Mouse (Mus musculus) lung, embryonic 14.5 days (tissue): ENCODE data around the gene Mcu. TPM values are rescaled to one million over a fixed set of nuclear protein-coding genes. Genes with fewer than 3 reads are reported as not detected.

Experiments
- ATAC-seq: fragments of 200-750 bp; cut with Nextera tagmentation; 2 replicates; pipeline ENCODE4 v1.8.0; 2017; ENCODE audit warnings: mild to moderate bottlenecking, moderate TSS enrichment, moderate library complexity; ENCODE audit not compliant: insufficient read depth
- DNase-seq: peaks from one replicate; pipeline ENCODE4 v3.0.0-alpha.2; 2015
- H3K27ac ChIP-seq: fragments of 300-500 bp; sonication (generic); 2 replicates; pipeline ENCODE4 v1.5.1; 2014; ENCODE audit warnings: low read depth, mild to moderate bottlenecking, moderate library complexity
- H3K27me3 ChIP-seq: fragments of 300-500 bp; sonication (generic); 2 replicates; pipeline ENCODE4 v1.6.1; 2014; ENCODE audit warnings: low read length, control low read depth; ENCODE audit not compliant: insufficient read depth
- H3K36me3 ChIP-seq: fragments of 300-500 bp; sonication (generic); 2 replicates; pipeline ENCODE4 v1.6.1; 2014; ENCODE audit warnings: control low read depth; ENCODE audit not compliant: insufficient read depth
- H3K4me1 ChIP-seq: fragments of 300-500 bp; sonication (generic); 2 replicates; pipeline ENCODE4 v1.6.1; 2014; ENCODE audit warnings: antibody characterized with exemption, control low read depth; ENCODE audit not compliant: insufficient read depth
- H3K4me2 ChIP-seq: fragments of 300-500 bp; sonication (generic); 2 replicates; pipeline ENCODE4 v1.6.1; 2014; ENCODE audit warnings: mild to moderate bottlenecking
- H3K4me3 ChIP-seq: fragments of 300-500 bp; sonication (generic); 2 replicates; pipeline ENCODE4 v1.5.1; 2014; ENCODE audit warnings: low read depth, low read length
- H3K9ac ChIP-seq: fragments of 300-500 bp; sonication (generic); 2 replicates; pipeline ENCODE4 v1.6.1; 2014
- H3K9me3 ChIP-seq: fragments of 300-500 bp; sonication (generic); 2 replicates; pipeline ENCODE4 v1.6.1; 2016; ENCODE audit warnings: low read depth, low read length, control low read depth
- CTCF ChIP-seq: IDR thresholded peaks from 2 replicates; pipeline ENCODE4 v1.5.1; 2016; ENCODE audit warnings: antibody characterized with exemption, low read depth
- WGBS: fragments of 180-500 bp; shearing (Covaris S2); extraction: QIAGEN DNeasy Blood & Tissue Kit; methylation state at CpG from one replicate; pipeline ENCODE4 v1.1.7; 2014; 5-methylcytosine and 5-hydroxymethylcytosine counted together
- polyA plus RNA-seq: library from polyadenylated mRNA; unstranded; fragments of >200 nt; fragmentation: Nextera tagmentation; extraction: Ambion mirVana; gene quantifications from 2 replicates; pipeline ENCODE4 v1.2.1, GENCODE M21; 2014

The Mcu gene
- polyA plus RNA-seq, 1 experiment from 2014 or later, result 32.4 TPM

DNA sequence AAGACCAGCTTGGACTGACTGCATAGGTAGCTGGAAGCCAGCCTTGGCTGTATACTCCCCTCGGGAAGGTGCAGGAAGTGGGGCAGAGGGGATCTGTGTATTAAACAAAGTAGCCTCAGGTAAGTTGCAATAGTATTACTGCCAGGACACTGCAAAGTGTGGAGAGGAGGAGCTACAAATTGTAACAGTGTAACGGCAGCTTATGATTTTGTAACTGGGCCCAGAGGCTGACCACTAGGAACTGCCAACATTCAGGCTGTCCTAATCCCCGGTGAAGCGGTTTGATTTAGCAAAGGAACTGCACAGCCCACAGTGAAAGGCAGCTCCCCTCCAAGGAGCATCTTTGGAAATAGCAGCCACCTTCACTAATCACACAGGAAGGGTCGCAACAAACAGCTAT lies 3.2 kb downstream of the Mcu start:
- no peak for TF ChIP-seq CTCF
- Histone ChIP-seq H3K27me3 (no peaks in the 10 kb centered on the region), H3K9me3 (no peaks in the 10 kb centered on the region), H3K4me1 (peaks cover 10% of the 10 kb centered on the region; the same call in 1 of the 2 replicates), H3K36me3 (no peaks in the 10 kb centered on the region), H3K4me2 (no peak overlapping the region), H3K4me3 (no peak overlapping the region), H3K27ac (no peak overlapping the region), H3K9ac (no peak overlapping the region)
- 61% methylated on average over 5 of the region's 5 CpGs for WGBS
- ATAC-seq (no peak), DNase-seq (no peak)

DNA sequence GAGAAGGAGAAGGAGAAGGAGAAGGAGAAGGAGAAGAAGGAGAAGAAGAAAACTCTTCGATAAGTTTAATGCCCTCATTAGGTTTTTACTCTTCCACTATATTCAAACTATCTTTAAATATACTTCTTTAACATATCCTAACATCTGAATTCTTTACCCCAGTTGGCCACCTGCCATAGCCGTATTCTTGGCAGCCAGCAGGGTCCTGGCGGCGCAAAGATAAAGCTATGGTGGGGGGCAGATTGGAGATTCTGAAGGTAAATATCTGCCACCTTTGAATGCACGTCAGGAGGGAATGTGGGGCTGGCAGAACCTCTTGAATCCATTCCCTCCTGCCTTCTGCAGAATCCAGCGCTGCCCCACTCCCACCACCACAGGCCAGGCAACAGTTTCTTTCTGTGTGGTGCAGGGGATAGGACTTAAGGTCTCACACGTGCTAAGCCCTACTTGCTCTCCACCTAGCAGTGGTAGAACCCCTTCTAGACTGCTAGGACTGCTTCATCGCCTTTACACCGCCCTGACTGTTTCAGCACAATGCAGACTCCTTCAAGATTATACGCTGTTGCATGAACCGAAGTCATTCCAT lies 11.5 kb downstream of the Mcu start:
- no peaks in the 10 kb centered on the region for H3K36me3 ChIP-seq

DNA sequence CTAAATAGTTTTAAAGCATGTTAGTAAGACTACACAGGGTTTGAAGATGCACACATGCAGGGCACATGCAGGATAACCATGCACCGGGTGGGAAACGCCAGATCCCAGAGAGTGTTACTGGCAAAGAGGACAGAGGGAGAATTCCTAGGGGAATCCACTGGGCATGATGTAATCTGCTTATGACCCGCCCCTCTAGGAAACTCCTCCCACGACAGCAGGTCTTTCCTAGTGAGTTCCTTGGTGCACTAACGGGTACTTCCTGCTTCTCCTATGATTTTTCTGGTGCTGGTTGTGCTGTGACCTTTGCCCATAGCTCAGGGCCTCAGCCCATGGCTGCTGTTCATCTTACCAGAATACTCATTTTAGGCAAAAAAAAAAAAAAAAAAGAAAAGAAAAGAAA lies 12.6 kb downstream of the Mcu start:
- no peaks in the 10 kb centered on the region for H3K4me1 ChIP-seq
- H3K27me3 ChIP-seq, result no peaks in the 10 kb centered on the region
- H3K9ac ChIP-seq, result no peak overlapping the region
- 54% methylated on average over 5 of the region's 5 CpGs for WGBS
- H3K36me3 ChIP-seq, result no peaks in the 10 kb centered on the region
- no peak for DNase-seq
- ATAC-seq, result no peak
- no peaks in the 10 kb centered on the region for H3K9me3 ChIP-seq
- no peak overlapping the region for H3K4me3 ChIP-seq
- TF ChIP-seq CTCF, result no peak
- H3K27ac ChIP-seq, result no peak overlapping the region
- H3K4me2 ChIP-seq, result no peak overlapping the region

More for the DNA sequence above, 11.5 kb downstream of the Mcu start:
- Histone ChIP-seq H3K4me3 (no peak overlapping the region), H3K9me3 (no peaks in the 10 kb centered on the region), H3K27me3 (no peaks in the 10 kb centered on the region), H3K27ac (no peak overlapping the region), H3K4me2 (no peak overlapping the region), H3K9ac (no peak overlapping the region), H3K4me1 (no peaks in the 10 kb centered on the region)
- 57% methylated on average over 11 of the region's 11 CpGs for WGBS
- no peak for TF ChIP-seq CTCF
- ATAC-seq, result no peak
- DNase-seq, result peak; percentile 45

DNA sequence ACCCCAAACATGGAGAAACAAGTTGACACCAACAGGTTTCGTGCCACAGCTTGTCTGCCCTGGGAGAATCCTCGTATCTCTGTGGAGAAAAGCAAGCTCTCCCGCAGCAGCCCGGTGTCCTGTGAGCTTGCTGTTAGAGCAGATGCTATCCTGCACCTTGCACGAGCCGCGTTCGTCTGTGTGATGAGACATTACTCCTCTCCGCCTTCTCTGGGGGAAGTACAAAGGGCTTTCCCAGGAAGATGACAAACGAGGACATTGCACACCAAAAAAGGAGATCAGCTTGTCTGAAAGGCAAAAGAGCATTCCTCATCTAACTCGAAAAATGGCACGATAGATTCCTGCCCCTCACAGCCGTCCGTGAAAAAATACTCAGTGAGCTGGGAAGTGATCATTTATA lies 13.6 kb downstream of the Mcu start:
- DNase-seq (peak; percentile 21), ATAC-seq (no peak)
- Histone ChIP-seq H3K4me2 (no peak overlapping the region), H3K4me3 (no peak overlapping the region), H3K27me3 (no peaks in the 10 kb centered on the region), H3K27ac (no peak overlapping the region), H3K9me3 (no peaks in the 10 kb centered on the region), H3K4me1 (no peaks in the 10 kb centered on the region), H3K9ac (no peak overlapping the region), H3K36me3 (no peaks in the 10 kb centered on the region)
- no peak for TF ChIP-seq CTCF
- WGBS, result 47% methylated on average over 14 of the region's 14 CpGs

DNA sequence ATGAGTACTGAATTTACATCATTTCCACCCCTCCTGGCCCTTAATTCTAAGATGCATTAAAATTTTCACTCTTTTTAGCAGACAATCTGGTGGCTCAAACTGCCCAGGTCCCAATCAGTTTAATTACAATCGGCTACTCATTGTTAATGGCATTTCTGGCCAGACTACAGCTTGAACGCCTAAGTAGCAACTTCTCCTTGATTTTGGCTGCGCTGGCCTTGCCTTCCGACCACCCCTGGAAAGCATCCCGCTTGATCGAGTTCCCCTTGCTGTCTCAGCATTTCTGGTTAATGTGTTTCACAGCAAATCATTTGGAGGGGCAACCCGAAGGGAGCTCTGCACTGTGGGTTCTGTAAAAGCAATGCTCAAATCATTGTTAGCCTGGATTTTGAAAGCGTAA lies 14.4 kb downstream of the Mcu start:
- TF ChIP-seq CTCF, result no peak
- no peak for ATAC-seq
- H3K4me3 ChIP-seq, result no peak overlapping the region
- no peak overlapping the region for H3K9ac ChIP-seq
- H3K4me1 ChIP-seq, result no peaks in the 10 kb centered on the region
- no peaks in the 10 kb centered on the region for H3K9me3 ChIP-seq
- peak; percentile 41 for DNase-seq
- H3K4me2 ChIP-seq, result no peak overlapping the region
- no peak overlapping the region for H3K27ac ChIP-seq
- H3K36me3 ChIP-seq, result no peaks in the 10 kb centered on the region
- H3K27me3 ChIP-seq, result no peaks in the 10 kb centered on the region
- 55% methylated on average over 8 of the region's 8 CpGs for WGBS

DNA sequence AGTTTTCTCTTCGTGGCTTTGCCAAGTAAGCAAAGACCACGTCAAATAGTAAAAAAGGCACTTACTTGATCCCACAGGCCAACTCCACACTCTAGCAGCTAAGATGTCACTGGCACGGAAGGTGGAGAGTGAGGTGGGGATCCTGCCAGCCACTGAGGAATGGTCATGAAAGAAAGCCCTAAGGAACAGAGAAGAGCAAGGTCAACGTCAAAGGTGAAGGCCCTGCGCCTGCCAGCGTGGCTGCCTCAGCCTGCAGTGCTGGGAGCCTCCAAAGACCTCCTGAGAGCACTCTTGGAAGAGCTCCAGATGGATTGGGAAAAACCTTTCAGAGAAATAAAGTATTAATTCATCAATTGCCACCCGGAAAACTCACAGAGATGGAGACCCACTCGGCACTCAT lies 16.0 kb downstream of the Mcu start:
- WGBS, result 64% methylated on average over 8 of the region's 8 CpGs
- no peak for ATAC-seq
- Histone ChIP-seq H3K4me2 (no peak overlapping the region), H3K27ac (no peak overlapping the region), H3K4me3 (no peak overlapping the region), H3K27me3 (no peaks in the 10 kb centered on the region), H3K4me1 (no peaks in the 10 kb centered on the region), H3K36me3 (no peaks in the 10 kb centered on the region), H3K9me3 (no peaks in the 10 kb centered on the region), H3K9ac (no peak overlapping the region)
- DNase-seq, result no peak
- no peak for TF ChIP-seq CTCF

DNA sequence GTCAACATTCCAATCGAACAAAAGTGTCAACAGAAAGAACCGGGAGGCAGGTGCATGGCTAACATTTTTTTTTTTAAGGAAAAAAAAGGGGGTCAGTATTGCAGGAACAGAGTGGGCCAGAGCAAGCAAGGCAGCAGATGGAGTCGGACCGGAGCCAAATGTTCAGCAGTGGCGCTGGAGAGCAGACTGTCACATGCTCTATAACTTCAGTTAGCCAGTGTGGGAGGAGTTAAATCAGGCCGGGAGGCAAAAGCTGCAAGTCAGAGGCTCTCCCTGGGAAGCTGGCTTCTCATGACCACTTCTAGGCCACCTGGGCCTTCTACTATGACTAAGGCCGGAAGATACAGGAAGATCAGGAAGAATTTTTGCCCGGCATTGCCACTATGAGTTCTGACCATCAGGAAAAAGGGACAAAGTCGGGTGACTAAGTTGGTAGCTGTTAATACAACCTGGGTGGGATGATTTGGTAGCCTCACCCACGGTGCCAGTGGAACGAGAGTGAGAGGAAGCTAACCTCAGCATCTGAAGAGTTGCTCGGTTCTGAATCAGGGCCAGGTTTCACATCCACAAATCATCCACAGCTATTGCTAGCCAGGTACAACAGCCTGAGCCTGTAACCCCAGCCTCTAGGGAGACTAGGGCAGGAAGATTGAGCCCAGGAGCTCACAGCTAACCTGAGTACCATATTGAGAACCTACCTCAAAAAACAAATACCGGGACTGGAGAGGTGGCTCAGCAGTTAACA lies 22.5 kb downstream of the Mcu start:
- H3K9me3 ChIP-seq, result no peaks in the 10 kb centered on the region
- H3K4me2 ChIP-seq, result no peak overlapping the region
- no peaks in the 10 kb centered on the region for H3K27me3 ChIP-seq
- no peak overlapping the region for H3K27ac ChIP-seq
- no peak overlapping the region for H3K9ac ChIP-seq
- 73% methylated on average over 13 of the region's 13 CpGs for WGBS
- ATAC-seq, result peak; percentile 47
- H3K36me3 ChIP-seq, result no peaks in the 10 kb centered on the region
- H3K4me1 ChIP-seq, result no peaks in the 10 kb centered on the region
- peak; percentile 66 for DNase-seq
- no peak for TF ChIP-seq CTCF
- no peak overlapping the region for H3K4me3 ChIP-seq
